Mouse (Mus musculus): Measurements from ENCODE around the gene Jph3. TPM values are rescaled to one million over a fixed set of nuclear protein-coding genes. Genes with fewer than 3 reads are reported as not detected.

The Jph3 gene
- polyA plus RNA-seq, 1 experiment from 2014 or later: 8.9 TPM

DNA sequence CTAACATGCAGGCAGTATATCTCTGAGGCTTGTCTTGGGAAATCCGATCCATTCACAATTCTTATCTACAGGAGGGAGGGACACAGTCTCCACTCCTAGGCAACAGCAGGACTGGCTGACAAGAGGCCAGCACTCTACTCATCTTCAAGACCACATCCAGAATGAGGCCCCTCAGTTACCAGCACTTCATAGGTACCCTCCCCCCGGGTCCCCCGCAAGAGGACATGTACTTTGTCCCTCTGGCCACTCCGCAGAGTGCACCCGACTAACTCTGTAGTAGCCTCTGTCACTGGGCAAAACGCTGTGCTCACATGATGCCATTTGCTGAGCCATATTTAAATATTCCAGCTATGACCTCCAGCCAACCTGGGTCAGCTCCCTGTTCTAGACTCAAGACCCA is 69.0 kb downstream of the Jph3 start:
- 96% methylated on average over 6 of the region's 6 CpGs for WGBS
- Histone ChIP-seq H3K4me2 (ENCODE audit: low read depth, low read length, severe bottlenecking) (no peak overlapping the region), H3K36me3 (ENCODE audit: control insufficient read depth, insufficient read depth, low read length) (peaks cover 4% of the 10 kb centered on the region; the same call in 1 of the 2 replicates), H3K27me3 (ENCODE audit: control insufficient read depth, insufficient read depth, low read length) (no peaks in the 10 kb centered on the region), H3K9me3 (ENCODE audit: control insufficient read depth, low read length) (no peaks in the 10 kb centered on the region), H3K4me1 (replicated peaks; ENCODE audit: control insufficient read depth, insufficient read depth, low read length) (no peaks in the 10 kb centered on the region), H3K4me3 (ENCODE audit: low read depth, low read length) (no peak overlapping the region), H3K9ac (ENCODE audit: low read length) (no peak overlapping the region), H3K27ac (ENCODE audit: low read depth, low read length) (no peak overlapping the region)
- no peak for DNase-seq (ENCODE audit: low spot score)
- no peak for ATAC-seq (replicated peaks; ENCODE audit: low FRiP score)

DNA sequence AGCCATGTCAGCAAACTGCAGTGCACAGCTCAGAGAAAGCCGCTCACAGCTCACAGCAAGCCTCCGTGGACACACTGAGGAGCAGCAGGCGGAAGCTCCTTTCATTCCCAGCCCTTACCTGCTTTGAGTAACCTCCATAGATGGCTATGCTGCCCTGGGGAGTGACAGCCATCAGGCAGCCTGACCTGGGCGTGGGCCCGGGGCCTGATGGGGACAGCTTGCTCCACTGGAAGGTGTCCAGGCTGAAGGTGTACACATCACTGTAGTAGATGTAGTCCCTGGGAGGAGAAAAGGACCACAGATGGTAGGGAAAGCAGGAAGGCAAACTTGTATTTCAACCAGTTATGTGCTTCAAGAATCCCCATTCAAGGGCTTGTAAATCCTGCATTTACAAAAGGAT is 75.4 kb downstream of the Jph3 start:
- Histone ChIP-seq H3K9me3 (ENCODE audit: control insufficient read depth, low read length) (no peaks in the 10 kb centered on the region), H3K27me3 (ENCODE audit: control insufficient read depth, insufficient read depth, low read length) (no peaks in the 10 kb centered on the region), H3K4me2 (ENCODE audit: low read depth, low read length, severe bottlenecking) (no peak overlapping the region), H3K4me3 (ENCODE audit: low read depth, low read length) (no peak overlapping the region), H3K9ac (ENCODE audit: low read length) (no peak overlapping the region), H3K4me1 (replicated peaks; ENCODE audit: control insufficient read depth, insufficient read depth, low read length) (no peaks in the 10 kb centered on the region), H3K36me3 (ENCODE audit: control insufficient read depth, insufficient read depth, low read length) (peaks cover 3% of the 10 kb centered on the region), H3K27ac (ENCODE audit: low read depth, low read length) (no peak overlapping the region)
- 94% methylated on average over 5 of the region's 5 CpGs for WGBS
- ATAC-seq (replicated peaks; ENCODE audit: low FRiP score) (no peak), DNase-seq (ENCODE audit: low spot score) (no peak)

DNA sequence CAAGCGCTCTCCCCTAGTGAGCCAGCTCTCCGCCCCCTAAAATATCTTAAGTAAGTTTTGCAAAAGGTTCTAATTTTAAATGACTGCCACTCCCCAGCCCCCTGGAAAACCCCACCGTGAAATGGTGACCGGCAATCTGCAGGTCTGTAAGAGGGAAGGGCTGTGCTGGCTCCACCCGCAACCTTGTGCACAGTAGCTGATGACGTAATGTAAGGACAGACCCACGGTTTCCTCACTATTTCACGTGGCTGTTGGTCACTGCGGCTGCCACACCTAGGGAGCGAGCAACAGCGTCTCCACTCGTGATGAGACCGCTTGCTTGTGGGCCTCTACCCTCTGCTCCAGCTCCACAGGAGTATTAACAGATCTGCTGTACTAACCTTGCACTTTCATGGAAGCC is 76.7 kb downstream of the Jph3 start:
- Histone ChIP-seq H3K4me1 (replicated peaks; ENCODE audit: control insufficient read depth, insufficient read depth, low read length) (no peaks in the 10 kb centered on the region), H3K9ac (ENCODE audit: low read length) (no peak overlapping the region), H3K27me3 (ENCODE audit: control insufficient read depth, insufficient read depth, low read length) (no peaks in the 10 kb centered on the region), H3K4me3 (ENCODE audit: low read depth, low read length) (no peak overlapping the region), H3K9me3 (ENCODE audit: control insufficient read depth, low read length) (no peaks in the 10 kb centered on the region), H3K27ac (ENCODE audit: low read depth, low read length) (no peak overlapping the region), H3K36me3 (ENCODE audit: control insufficient read depth, insufficient read depth, low read length) (peaks cover 3% of the 10 kb centered on the region), H3K4me2 (ENCODE audit: low read depth, low read length, severe bottlenecking) (no peak overlapping the region)
- DNase-seq (ENCODE audit: low spot score): no peak
- ATAC-seq (replicated peaks; ENCODE audit: low FRiP score): no peak
- WGBS: 93% methylated on average over 13 of the region's 13 CpGs

DNA sequence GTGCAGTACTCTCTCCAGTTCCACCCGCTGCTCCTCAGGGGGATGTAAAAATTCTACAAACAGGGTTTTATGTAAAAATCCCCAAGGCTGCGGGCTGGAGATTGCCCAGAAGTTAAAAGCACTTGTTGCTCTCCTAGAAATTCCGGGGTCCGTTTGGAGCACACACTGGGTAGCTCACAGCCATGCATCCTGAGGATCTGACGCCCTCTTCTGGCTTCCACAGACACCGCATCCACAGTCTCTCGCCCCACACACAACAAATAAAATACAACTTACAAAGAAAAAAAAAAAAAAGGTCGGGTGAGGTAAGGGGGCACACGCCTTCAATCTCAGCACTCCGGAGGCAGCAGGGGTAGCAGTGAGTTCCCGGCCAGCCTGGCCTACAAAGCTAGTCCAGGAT is 78.6 kb downstream of the Jph3 start:
- Histone ChIP-seq H3K4me3 (ENCODE audit: low read depth, low read length) (no peak overlapping the region), H3K9me3 (ENCODE audit: control insufficient read depth, low read length) (no peaks in the 10 kb centered on the region), H3K36me3 (ENCODE audit: control insufficient read depth, insufficient read depth, low read length) (peaks cover 7% of the 10 kb centered on the region), H3K27ac (ENCODE audit: low read depth, low read length) (no peak overlapping the region), H3K4me2 (ENCODE audit: low read depth, low read length, severe bottlenecking) (no peak overlapping the region), H3K4me1 (replicated peaks; ENCODE audit: control insufficient read depth, insufficient read depth, low read length) (no peaks in the 10 kb centered on the region), H3K27me3 (ENCODE audit: control insufficient read depth, insufficient read depth, low read length) (no peaks in the 10 kb centered on the region), H3K9ac (ENCODE audit: low read length) (no peak overlapping the region)
- ATAC-seq (replicated peaks; ENCODE audit: low FRiP score): no peak
- no peak for DNase-seq (ENCODE audit: low spot score)
- 82% methylated on average over 11 of the region's 11 CpGs for WGBS

DNA sequence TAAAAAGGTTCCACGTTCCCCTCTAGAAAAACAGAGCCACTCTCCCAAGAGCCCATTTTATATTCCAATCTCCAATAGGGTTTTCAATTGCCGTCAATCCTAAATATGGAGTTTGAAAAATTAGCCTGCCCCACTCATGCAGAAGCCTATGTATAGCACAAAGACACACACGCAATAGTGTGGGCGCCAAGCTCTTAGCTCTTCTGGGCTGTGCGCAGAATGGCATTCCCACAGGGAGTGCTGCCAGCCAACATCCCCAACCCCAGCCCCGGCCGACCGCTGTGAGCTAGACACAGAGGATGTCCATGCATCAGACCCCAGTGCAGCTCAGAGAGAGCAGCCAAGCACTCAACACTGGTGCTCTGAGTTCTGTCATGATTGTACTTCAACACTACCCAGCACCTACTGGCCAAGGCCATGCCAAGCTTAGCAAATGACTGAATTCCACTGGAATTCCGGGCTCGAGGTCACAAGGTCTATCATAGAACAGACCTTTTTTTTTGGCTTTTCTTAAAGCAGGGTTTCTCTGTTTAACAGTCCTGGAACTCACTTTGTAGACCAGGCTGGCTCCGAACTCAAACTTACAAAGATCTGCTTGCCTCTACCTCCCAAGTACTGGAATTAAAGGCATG is 80.2 kb downstream of the Jph3 start:
- 93% methylated on average over 11 of the region's 11 CpGs for WGBS
- ATAC-seq (replicated peaks; ENCODE audit: low FRiP score): no peak
- Histone ChIP-seq H3K27ac (ENCODE audit: low read depth, low read length) (no peak overlapping the region), H3K4me3 (ENCODE audit: low read depth, low read length) (no peak overlapping the region), H3K9me3 (ENCODE audit: control insufficient read depth, low read length) (no peaks in the 10 kb centered on the region), H3K9ac (ENCODE audit: low read length) (no peak overlapping the region), H3K4me2 (ENCODE audit: low read depth, low read length, severe bottlenecking) (no peak overlapping the region), H3K36me3 (ENCODE audit: control insufficient read depth, insufficient read depth, low read length) (peaks cover 4% of the 10 kb centered on the region), H3K4me1 (replicated peaks; ENCODE audit: control insufficient read depth, insufficient read depth, low read length) (no peaks in the 10 kb centered on the region), H3K27me3 (ENCODE audit: control insufficient read depth, insufficient read depth, low read length) (no peaks in the 10 kb centered on the region)
- no peak for DNase-seq (ENCODE audit: low spot score)

DNA sequence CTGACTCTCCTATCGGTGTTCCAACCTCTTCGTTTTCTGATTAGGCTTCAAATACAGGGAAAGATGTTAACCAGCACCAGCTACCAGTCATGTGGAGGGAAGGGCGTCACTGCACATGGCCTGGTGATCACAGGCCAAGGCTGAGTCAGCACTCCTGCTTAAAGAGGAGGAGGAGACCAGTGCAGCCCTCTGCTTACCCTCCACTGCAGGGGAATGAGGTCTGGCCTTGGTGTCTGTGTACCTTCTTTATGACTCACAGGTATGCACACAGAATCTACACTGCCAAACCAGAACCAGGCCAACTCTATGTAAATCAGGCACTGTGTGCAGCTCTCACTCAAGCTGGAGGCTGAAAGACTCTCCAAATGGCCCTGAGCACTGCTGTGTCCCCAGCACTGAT is 82.1 kb downstream of the Jph3 start:
- Histone ChIP-seq H3K27me3 (ENCODE audit: control insufficient read depth, insufficient read depth, low read length) (no peaks in the 10 kb centered on the region), H3K4me1 (replicated peaks; ENCODE audit: control insufficient read depth, insufficient read depth, low read length) (no peaks in the 10 kb centered on the region), H3K4me2 (ENCODE audit: low read depth, low read length, severe bottlenecking) (no peak overlapping the region), H3K9ac (ENCODE audit: low read length) (no peak overlapping the region), H3K9me3 (ENCODE audit: control insufficient read depth, low read length) (no peaks in the 10 kb centered on the region), H3K27ac (ENCODE audit: low read depth, low read length) (no peak overlapping the region), H3K36me3 (ENCODE audit: control insufficient read depth, insufficient read depth, low read length) (peaks cover 4% of the 10 kb centered on the region; the same call in 1 of the 2 replicates), H3K4me3 (ENCODE audit: low read depth, low read length) (no peak overlapping the region)
- DNase-seq (ENCODE audit: low spot score) (no peak), ATAC-seq (replicated peaks; ENCODE audit: low FRiP score) (no peak)
- 94% methylated on average over 3 of the region's 3 CpGs for WGBS

DNA sequence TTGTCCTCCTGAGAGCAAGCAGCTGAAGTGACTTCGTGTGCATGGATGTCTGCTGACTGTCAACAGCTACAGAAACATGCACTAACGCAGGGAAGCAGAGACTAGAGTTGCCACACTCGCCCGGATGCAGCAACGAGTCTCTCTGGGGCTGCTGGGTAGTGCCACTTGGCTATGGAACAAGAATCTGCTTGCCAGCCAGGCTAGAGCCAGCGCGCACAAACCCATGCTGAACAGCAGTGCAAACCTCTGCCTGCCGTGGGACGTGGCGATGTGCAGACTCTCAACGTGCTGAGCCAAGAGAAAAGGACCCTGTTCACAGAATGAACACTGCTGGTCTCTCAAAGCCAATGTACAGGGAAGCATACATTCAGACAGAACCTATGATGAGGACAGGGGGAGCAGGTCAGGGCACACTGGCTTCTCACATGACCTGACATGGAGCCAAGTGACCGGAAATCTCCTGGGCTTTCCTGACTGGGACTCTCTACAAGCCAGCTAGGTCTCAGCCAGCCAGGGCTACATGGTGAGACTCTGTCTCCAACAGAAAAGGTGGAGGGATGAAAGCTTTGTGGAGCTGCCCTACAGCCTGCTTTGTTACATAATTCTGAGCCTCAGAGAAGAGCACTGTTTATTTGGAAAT is 82.6 kb downstream of the Jph3 start:
- Histone ChIP-seq H3K9ac (ENCODE audit: low read length) (no peak overlapping the region), H3K27ac (ENCODE audit: low read depth, low read length) (no peak overlapping the region), H3K27me3 (ENCODE audit: control insufficient read depth, insufficient read depth, low read length) (no peaks in the 10 kb centered on the region), H3K4me3 (ENCODE audit: low read depth, low read length) (no peak overlapping the region), H3K4me1 (replicated peaks; ENCODE audit: control insufficient read depth, insufficient read depth, low read length) (no peaks in the 10 kb centered on the region), H3K4me2 (ENCODE audit: low read depth, low read length, severe bottlenecking) (no peak overlapping the region), H3K36me3 (ENCODE audit: control insufficient read depth, insufficient read depth, low read length) (peaks cover 4% of the 10 kb centered on the region; the same call in 1 of the 2 replicates), H3K9me3 (ENCODE audit: control insufficient read depth, low read length) (no peaks in the 10 kb centered on the region)
- DNase-seq (ENCODE audit: low spot score) (no peak), ATAC-seq (replicated peaks; ENCODE audit: low FRiP score) (no peak)
- WGBS: 94% methylated on average over 12 of the region's 12 CpGs

DNA sequence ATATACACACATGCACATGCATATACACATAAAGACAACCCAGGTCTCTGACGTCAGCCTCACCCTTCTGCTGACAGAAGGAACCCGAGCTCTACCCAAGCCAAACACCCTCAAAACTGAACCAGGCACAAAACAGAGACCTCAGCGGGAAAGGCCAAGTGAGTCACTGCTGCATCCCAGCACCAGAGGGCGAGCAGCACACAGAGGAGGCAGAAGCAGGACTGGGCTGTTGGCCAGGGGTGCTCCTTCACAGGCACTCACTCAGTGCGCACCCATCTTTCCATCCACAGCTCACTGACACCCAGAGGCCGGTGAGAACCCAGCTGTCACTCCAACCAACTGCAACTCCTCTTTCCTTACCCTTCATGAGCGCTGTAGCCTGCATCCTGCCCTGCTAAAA is 88.8 kb downstream of the Jph3 start:
- Histone ChIP-seq H3K36me3 (ENCODE audit: control insufficient read depth, insufficient read depth, low read length) (no peaks in the 10 kb centered on the region; the same call in 1 of the 2 replicates), H3K9me3 (ENCODE audit: control insufficient read depth, low read length) (no peaks in the 10 kb centered on the region), H3K4me1 (replicated peaks; ENCODE audit: control insufficient read depth, insufficient read depth, low read length) (no peaks in the 10 kb centered on the region), H3K4me2 (ENCODE audit: low read depth, low read length, severe bottlenecking) (no peak overlapping the region), H3K27me3 (ENCODE audit: control insufficient read depth, insufficient read depth, low read length) (no peaks in the 10 kb centered on the region), H3K27ac (ENCODE audit: low read depth, low read length) (no peak overlapping the region), H3K4me3 (ENCODE audit: low read depth, low read length) (no peak overlapping the region), H3K9ac (ENCODE audit: low read length) (no peak overlapping the region)
- ATAC-seq (replicated peaks; ENCODE audit: low FRiP score) (no peak), DNase-seq (ENCODE audit: low spot score) (no peak)
- 78% methylated on average over 7 of the region's 7 CpGs for WGBS

DNA sequence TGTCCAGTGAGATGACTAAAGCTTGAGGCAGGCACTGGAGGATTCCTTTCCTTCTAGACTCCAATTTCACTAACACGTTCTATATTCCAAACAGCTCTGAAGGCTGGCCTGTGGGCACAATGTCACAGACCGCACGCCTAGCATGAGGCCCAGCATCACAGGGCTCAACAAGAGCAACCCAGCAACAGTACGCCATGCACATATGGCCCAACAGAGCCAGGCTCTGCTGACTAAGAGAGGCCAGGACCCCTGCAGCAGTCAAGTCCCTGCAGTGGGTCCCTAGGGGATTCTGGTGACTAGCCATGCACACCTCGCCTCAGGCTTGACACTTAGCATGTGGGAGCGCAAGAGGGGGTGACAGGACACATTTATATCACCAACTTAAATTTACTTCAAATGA is 91.4 kb downstream of the Jph3 start:
- 90% methylated on average over 6 of the region's 6 CpGs for WGBS
- no peaks in the 10 kb centered on the region for H3K36me3 ChIP-seq (ENCODE audit: control insufficient read depth, insufficient read depth, low read length)

More for the DNA sequence above, 91.4 kb downstream of the Jph3 start:
- Histone ChIP-seq H3K4me1 (replicated peaks; ENCODE audit: control insufficient read depth, insufficient read depth, low read length) (no peaks in the 10 kb centered on the region), H3K27ac (ENCODE audit: low read depth, low read length) (no peak overlapping the region), H3K27me3 (ENCODE audit: control insufficient read depth, insufficient read depth, low read length) (no peaks in the 10 kb centered on the region), H3K9ac (ENCODE audit: low read length) (no peak overlapping the region), H3K9me3 (ENCODE audit: control insufficient read depth, low read length) (no peaks in the 10 kb centered on the region), H3K4me3 (ENCODE audit: low read depth, low read length) (no peak overlapping the region), H3K4me2 (ENCODE audit: low read depth, low read length, severe bottlenecking) (no peak overlapping the region)
- ATAC-seq (replicated peaks; ENCODE audit: low FRiP score) (no peak), DNase-seq (ENCODE audit: low spot score) (no peak)

Data from forebrain, embryonic 11.5 days (tissue).